Mouse (Mus musculus) stomach, postnatal 0 days (tissue): ENCODE measurements around the gene Lypla2. TPM values are rescaled to one million over a fixed set of nuclear protein-coding genes. Genes with fewer than 3 reads are reported as not detected.
A peak's percentile ranks its signal among the peaks of the same experiment; 100 is the strongest.
"Not testable (repeated sequence)": the region's sequence is repeated elsewhere in the genome, so short reads cannot be mapped to it uniquely, and the experiment has no call there.

Source experiments
- ATAC-seq: fragments of 200-750 bp; cut with Nextera tagmentation; 2 replicates; pipeline ENCODE4 v1.8.0; 2017; ENCODE audit not compliant: low FRiP score, low TSS enrichment
- DNase-seq: peaks from one replicate; pipeline ENCODE4 v3.0.0-alpha.2; 2016; ENCODE audit warnings: low spot score
- H3K27ac ChIP-seq: fragments of 300-500 bp; sonication (generic); replicated peaks from 2 replicates; pipeline ENCODE4 v1.5.1; 2014; ENCODE audit warnings: mild to moderate bottlenecking, control low read depth
- H3K27me3 ChIP-seq: fragments of 300-500 bp; sonication (generic); 2 replicates; pipeline ENCODE4 v1.6.1; 2014; ENCODE audit warnings: low read length; ENCODE audit not compliant: control insufficient read depth, insufficient read depth
- H3K36me3 ChIP-seq: fragments of 300-500 bp; sonication (generic); 2 replicates; pipeline ENCODE4 v1.6.1; 2014; ENCODE audit warnings: low read length, mixed read lengths; ENCODE audit not compliant: control insufficient read depth, insufficient read depth
- H3K4me1 ChIP-seq: fragments of 300-500 bp; sonication (generic); replicated peaks from 2 replicates; pipeline ENCODE4 v1.6.1; 2014; ENCODE audit warnings: antibody characterized with exemption; ENCODE audit not compliant: control insufficient read depth, insufficient read depth
- H3K4me2 ChIP-seq: fragments of 300-500 bp; sonication (generic); replicated peaks from 2 replicates; pipeline ENCODE4 v1.6.1; 2014; ENCODE audit warnings: low read depth, mild to moderate bottlenecking, control low read depth, moderate library complexity
- H3K4me3 ChIP-seq: fragments of 300-500 bp; sonication (generic); 2 replicates; pipeline ENCODE4 v1.5.1; 2014; ENCODE audit warnings: low read depth, low read length, control low read depth
- H3K9ac ChIP-seq: fragments of 300-500 bp; sonication (generic); 2 replicates; pipeline ENCODE4 v1.6.1; 2014; ENCODE audit warnings: mild to moderate bottlenecking, low read length, control low read depth, mixed read lengths
- H3K9me3 ChIP-seq: fragments of 300-500 bp; sonication (generic); 2 replicates; pipeline ENCODE4 v1.6.1; 2016; ENCODE audit warnings: low read length; ENCODE audit not compliant: control insufficient read depth
- CTCF ChIP-seq: IDR thresholded peaks from 2 replicates; pipeline ENCODE4 v1.5.1; 2016; ENCODE audit warnings: antibody characterized with exemption, low read depth, mild to moderate bottlenecking, moderate library complexity
- EP300 ChIP-seq: optimal IDR thresholded peaks from 2 replicates; pipeline ENCODE3; 2016; ENCODE audit warnings: antibody characterized with exemption
- WGBS: fragments of 180-500 bp; shearing (Covaris S2); extraction: QIAGEN DNeasy Blood & Tissue Kit; methylation state at CpG from one replicate; pipeline ENCODE4 v1.1.7; 2014; 5-methylcytosine and 5-hydroxymethylcytosine counted together
- polyA plus RNA-seq: library from polyadenylated mRNA; unstranded; fragments of >200 nt; fragmentation: Nextera tagmentation; extraction: Ambion mirVana; gene quantifications from 2 replicates; pipeline ENCODE4 v1.2.1, GENCODE M21; 2015

Gene Lypla2
- polyA plus RNA-seq, 1 experiment from 2014 or later, result 88.6 TPM

DNA sequence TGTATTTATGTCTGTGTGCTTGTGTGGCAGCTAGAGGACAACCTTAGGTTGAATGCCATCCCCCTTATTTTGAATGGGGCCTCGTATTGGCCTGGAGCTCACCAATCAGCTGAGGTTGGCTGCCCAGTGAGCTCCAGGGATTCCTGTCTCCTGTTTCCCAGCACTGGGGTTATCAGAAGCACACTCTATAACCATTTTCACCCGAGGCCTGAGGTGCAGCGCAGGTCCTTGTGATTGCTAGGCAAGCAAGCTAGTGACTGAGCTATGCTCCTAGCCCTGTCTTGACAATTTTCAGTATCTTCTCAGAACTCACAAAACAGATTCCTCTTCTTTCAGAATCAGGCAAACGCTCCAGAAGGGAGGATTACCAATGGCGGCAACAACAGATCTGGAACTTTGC is 12.1 kb upstream of the Lypla2 start:
- no peak overlapping the region for H3K9ac ChIP-seq
- H3K36me3 ChIP-seq, result 0 out of 2 replicates have a peak, but pooled peaks cover 4% of the 10 kb centered on the region
- H3K27ac ChIP-seq, result no peak overlapping the region
- no peak overlapping the region for H3K4me3 ChIP-seq
- no peak for ATAC-seq
- H3K4me2 ChIP-seq, result no peak overlapping the region
- 79% methylated on average over 5 of the region's 5 CpGs for WGBS
- no peaks in the 10 kb centered on the region for H3K9me3 ChIP-seq
- TF ChIP-seq CTCF, result no peak
- no peak for TF ChIP-seq EP300
- DNase-seq, result no peak
- H3K27me3 ChIP-seq, result no peaks in the 10 kb centered on the region
- H3K4me1 ChIP-seq, result no peaks in the 10 kb centered on the region

DNA sequence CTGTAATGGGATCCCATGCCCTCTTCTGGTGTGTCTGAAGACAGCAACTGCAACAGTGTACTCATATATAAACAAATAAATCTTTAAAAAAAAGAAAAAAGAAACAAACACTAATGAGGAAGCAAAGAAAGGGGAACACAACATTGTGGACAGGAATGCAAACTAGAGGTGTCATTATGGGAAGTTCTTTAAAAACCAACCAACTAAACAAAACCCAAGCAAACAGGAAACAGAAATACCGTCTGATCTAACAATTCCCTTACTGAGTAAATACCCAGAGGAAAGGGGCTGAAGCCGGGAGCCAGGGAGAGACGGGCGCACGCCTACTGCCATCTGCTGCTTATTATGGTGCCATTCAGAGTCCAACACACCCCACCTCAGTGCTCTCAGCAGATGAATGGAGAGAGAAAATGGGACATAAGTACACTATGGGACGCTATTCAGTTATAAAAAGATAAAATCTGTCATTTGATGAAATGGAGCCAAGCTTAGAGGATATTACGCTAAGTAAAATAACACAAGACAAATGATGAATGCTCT is 9.2 kb upstream of the Lypla2 start:
- WGBS, result 64% methylated on average over 7 of the region's 7 CpGs
- Histone ChIP-seq H3K27me3 (no peaks in the 10 kb centered on the region), H3K4me2 (no peak overlapping the region), H3K4me3 (no peak overlapping the region), H3K9ac (no peak overlapping the region), H3K9me3 (no peaks in the 10 kb centered on the region), H3K4me1 (no peaks in the 10 kb centered on the region), H3K27ac (no peak overlapping the region), H3K36me3 (peaks cover 9% of the 10 kb centered on the region; the same call in 1 of the 2 replicates)
- DNase-seq (no peak), ATAC-seq (no peak)
- TF ChIP-seq EP300, result no peak
- TF ChIP-seq CTCF, result peak; percentile 25

DNA sequence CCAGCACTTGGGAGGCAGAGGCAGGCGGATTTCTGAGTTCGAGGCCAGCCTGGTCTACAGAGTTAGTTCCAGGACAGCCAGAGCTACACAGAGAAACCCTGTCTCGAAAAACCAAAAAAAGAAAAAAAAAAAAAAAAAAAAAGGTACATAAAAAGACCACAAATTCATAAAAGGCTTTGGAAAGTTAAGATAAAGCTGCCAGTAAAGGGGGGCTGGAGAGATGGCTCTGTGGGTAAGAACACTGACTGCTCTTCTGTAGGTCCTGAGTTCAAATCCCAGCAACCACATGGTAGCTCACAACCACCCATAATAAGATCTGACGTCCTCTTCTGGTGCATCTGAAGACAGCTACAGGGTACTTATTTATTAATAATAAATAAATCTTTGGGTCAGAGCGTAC is 7.8 kb upstream of the Lypla2 start:
- 96% methylated on average over 3 of the region's 5 CpGs for WGBS
- H3K4me1 ChIP-seq, H3K27ac ChIP-seq, H3K27me3 ChIP-seq, ATAC-seq, DNase-seq, H3K4me2 ChIP-seq, H3K9ac ChIP-seq, H3K9me3 ChIP-seq, H3K4me3 ChIP-seq: not testable (repeated sequence)
- H3K36me3 ChIP-seq, result peaks cover 13% of the 10 kb centered on the region; the same call in 1 of the 2 replicates

DNA sequence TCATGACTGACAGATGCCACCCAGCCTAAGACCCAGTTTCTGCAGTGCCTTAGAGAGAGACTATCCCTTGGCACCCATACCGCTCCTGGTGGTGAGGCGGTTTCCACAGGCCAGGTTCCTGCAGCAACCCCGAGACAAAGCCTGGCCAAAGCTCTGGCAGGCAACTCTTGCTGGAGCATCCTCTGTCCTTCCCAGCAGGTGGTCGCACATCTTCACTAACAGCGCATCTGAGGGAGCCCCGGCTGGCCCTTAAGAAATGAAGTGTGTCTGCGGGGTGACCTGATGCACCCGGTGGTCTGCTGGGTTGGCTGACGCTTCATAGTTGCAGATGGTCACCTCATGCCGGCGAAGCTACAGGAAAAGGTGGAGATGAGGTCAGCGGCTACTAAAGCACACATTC is 3.7 kb upstream of the Lypla2 start:
- Histone ChIP-seq H3K27me3 (no peaks in the 10 kb centered on the region), H3K9ac (no peak overlapping the region), H3K4me3 (no peak overlapping the region), H3K36me3 (peaks cover 9% of the 10 kb centered on the region; the same call in 1 of the 2 replicates), H3K27ac (no peak overlapping the region), H3K9me3 (no peaks in the 10 kb centered on the region), H3K4me2 (no peak overlapping the region), H3K4me1 (peaks cover 4% of the 10 kb centered on the region; the same call in 1 of the 2 replicates)
- ATAC-seq (no peak), DNase-seq (no peak)
- TF ChIP-seq EP300 (no peak), CTCF (no peak)
- WGBS, result 94% methylated on average over 12 of the region's 12 CpGs

DNA sequence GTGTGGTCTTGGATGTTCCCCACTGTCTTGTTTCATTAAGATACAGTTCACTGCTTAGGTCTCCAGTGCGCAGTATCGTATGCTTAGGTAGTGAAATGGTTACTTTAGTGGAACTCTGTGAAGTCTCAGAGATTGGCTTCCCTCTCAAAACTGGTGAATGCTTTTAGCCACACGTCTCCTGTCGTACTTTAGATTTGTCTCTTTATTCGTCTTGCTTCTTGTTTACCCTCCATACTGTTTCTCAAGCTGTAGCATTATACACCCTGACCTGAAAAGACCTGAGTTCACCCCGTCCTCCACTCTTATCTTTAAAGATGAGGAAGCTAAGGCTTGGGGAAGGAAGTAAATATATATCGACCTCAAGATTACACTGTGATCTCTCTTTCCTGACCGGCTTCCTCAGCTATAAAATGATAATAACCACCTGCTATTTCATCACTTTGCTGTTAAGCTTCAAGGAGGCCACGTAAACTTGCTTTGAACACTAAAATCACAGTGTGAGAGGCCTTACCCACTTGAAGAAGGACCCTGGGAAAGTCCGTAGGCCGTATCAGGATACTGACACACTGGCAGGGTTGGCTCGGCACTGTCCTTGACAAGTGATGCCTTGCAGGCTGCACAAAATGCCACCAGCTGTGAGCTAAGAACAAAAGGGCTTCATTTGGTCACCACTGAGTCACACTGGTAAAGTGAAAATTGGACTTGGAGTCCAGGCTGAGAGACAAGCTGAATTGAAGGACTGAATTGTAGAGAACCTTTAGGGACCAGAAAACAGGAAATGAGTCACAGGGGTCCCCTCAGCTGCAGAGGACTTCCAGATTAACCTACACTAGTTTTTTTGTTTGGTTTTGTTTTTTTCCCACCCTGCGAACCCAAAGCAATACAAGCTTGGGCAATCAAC is 735 bp upstream of the Lypla2 start:
- TF ChIP-seq CTCF (no peak), EP300 (no peak)
- peaks cover 14% of the 10 kb centered on the region for H3K36me3 ChIP-seq
- ATAC-seq (no peak), DNase-seq (no peak)
- peak overlapping the region; percentile 84; the same call in 1 of the 2 replicates for H3K27ac ChIP-seq
- peaks cover 4% of the 10 kb centered on the region; the same call in 1 of the 2 replicates for H3K4me1 ChIP-seq
- no peaks in the 10 kb centered on the region for H3K9me3 ChIP-seq
- 53% methylated on average over 13 of the region's 13 CpGs for WGBS
- no peaks in the 10 kb centered on the region for H3K27me3 ChIP-seq
- H3K4me3 ChIP-seq, result peak overlapping the region; percentile 95
- H3K4me2 ChIP-seq, result peak overlapping the region; percentile 93
- H3K9ac ChIP-seq, result peak overlapping the region; percentile 89; the same call in 1 of the 2 replicates
